Mouse (Mus musculus) lung, adult 2 months (tissue): Measurements from ENCODE around the gene Cdh1.

Experiments used
- CTCF ChIP-seq: fragments of 200-500 bp; IDR thresholded peaks from 2 replicates; pipeline ENCODE4 v1.5.1; 2011; ENCODE audit warnings: mild to moderate bottlenecking, low read length, control low read depth; ENCODE audit not compliant: insufficient read depth
- POLR2A ChIP-seq: fragments of 200-500 bp; IDR thresholded peaks from 2 replicates; pipeline ENCODE4 v1.6.1; 2011; ENCODE audit warnings: low read depth, mild to moderate bottlenecking, control low read depth, low read length, borderline replicate concordance; ENCODE audit errors: extremely low read depth

GRCm38 (mm10) chr8:106643100-106643499 is 39.9 kb downstream of the Cdh1 start:
- TF ChIP-seq CTCF = no peak
- no peak for TF ChIP-seq POLR2A
